Mouse (Mus musculus) MEL-GATA-1-ER (cell line): ENCODE results near the gene Agap2.
A peak's percentile ranks its signal among the peaks of the same experiment; 100 is the strongest.
"Not testable (repeated sequence)": the region's sequence is repeated elsewhere in the genome, so short reads cannot be mapped to it uniquely, and the experiment has no call there.

ENCODE experiments used
- DNase-seq: peaks from one replicate; pipeline ENCODE4 v3.0.0-alpha.2; 2012; ENCODE audit warnings: low read depth; ENCODE audit errors: extremely low read depth

Gene Agap2

DNA sequence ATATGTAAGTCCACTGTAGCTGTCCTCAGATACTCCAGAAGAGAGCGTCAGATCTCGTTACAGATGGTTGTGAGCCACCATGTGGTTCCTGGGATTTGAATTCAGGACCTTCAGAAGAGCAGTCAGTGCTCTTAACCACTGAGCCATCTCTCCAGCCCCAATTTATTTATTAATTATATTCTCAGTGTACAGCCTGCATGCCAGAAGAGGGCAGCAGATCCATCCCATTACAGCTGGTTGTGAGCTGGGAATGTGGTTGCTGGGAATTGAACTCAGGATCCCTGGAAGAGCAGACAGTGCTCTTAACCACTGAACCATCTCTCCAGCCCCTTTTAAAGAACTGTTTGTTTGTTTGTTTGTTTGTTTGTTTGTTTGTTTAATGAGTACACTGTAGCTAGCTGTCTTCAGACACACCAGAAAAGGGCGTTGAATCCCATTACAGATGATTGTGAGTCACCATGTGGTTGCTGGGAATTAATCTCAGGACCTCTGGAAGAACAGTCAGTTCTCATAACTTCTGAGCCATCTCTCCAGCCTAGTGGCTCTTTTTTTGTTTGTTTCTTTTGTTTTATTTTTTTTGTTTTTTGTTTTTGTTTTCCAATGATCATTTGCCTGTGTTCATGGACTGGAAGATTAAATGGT, 59.4 kb downstream of the Agap2 start:
- not testable (repeated sequence) for DNase-seq

DNA sequence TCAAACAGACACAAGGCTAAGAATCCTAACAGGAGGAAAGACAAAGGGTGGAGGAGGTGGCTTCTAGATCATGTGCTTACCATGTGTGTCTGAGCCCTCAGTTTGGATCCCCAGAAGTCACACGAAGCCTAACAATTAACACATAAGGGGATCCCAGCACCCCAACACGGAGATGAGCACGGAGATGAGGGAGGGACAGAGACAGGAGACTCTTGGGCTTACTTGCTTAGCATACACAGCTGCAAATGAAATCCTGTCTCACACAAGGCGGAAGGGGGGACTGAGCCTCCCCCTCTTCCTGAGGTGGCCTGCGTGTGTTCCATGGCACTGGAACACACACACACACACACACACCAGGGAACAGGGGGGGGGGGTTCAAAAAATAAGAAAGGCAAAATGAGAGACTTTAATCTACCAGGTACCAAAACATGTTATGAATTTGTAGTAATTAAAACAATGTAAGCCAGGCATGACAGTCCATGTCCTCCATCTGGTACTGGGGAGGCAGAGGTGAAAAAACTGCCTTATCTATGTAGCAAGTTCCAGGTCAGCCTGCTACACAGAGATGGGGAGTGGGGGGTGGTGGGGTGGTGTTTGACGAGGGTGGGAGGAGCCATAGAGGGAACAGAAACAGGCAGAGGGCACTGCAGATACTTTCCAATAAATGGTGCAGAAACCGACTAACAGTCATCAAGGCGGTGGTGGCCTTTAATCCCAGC, 60.2 kb downstream of the Agap2 start:
- peak; percentile 63 for DNase-seq

DNA sequence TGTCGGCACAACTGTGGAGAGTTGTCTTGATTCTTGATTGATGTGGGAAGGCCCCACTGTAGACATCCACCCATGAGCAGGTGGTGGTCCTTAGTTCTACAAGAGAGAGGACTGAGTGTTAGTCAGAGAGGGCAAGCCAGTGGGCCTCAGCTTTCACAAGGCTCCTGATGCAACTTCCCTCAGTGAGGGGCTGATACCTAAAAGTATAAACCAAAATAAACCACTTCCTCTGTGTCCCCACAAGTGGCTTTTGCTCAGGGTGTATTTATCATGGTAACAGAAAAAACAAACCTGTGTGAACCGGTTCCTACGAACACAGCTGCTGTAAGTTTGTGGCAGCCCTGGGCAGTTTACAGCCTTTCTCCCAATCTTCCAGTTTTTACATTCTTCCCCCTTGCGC, 61.4 kb downstream of the Agap2 start:
- peak; percentile 63 for DNase-seq

DNA sequence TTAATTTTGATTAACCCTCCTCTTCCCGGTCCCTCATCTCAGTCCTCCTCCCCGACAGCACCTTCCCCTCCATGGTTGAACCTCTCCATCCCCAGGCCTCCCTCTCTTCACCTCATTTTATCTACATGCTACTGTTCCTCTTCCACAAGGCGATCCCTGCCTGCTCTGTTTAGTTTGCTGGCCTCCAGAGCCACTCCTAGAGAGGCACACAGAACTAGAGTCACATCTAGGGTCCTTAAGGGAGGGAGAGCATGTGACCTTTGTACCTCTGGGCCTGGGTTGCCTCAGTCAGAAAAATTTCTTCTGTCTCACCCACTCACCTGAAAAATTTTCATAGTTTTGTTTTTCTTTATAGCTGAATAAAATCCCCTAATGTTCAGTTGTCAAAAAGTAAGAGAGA, 62.8 kb downstream of the Agap2 start:
- DNase-seq: no peak

DNA sequence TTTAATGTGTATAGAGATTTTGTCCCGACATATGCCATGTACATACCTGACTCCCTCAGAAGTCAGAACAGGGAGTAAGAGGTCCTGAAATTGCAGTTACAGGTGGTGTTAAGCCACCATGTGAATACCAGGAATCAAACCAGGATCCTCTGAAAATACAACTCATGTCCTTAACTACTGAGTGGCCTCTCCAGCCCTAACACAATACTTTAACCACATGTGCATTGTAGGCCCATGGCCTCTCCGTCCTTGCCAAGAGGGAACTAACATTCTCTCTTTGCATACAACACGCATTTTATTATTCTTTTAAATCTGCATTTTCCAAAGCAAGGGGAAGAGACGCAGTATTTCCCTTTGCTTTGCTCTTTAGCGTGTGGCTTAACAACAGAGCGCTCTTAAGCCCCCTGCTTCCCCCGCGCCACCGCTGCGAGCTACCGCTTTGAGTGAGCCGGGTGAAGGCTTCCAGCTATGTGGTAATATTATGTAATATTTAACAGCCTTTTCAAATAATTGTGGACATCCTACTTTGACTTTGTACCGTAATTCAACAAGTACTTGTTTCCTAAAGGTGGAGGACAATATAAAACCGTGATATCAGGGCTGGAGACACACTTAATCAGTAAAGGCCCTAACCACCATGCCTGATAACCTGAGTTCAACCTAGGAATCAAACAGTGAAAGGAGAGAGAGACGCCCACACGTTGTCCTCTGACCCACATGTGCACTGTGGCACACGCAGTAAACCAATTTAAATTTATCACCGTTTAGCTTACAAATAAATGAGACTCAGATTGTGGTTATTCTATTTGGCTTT, 63.5 kb downstream of the Agap2 start:
- no peak for DNase-seq

DNA sequence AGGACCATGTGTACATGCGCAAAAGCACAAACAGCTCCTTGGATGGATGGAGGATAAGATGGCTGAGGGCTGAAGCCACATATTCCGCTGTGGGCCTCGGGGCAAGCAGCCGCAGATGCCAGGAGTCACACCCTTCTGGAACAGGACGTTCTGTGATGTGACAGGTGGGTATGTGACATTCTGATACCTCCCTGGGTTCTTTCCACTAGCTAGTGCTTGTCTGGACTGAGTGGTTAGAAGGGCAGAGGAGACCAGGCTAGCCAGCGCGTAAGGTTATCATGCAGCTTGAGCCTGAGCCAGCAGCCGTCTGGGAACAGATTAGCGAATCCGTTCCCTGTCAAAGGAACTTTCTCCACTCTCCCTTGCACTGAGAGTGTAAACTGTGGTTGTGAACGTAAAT, 65.9 kb downstream of the Agap2 start:
- DNase-seq: no peak

- DNase-seq: no peak
Measured at GRCm38 (mm10) chr10:127141500-127141899, 66.4 kb downstream of the Agap2 start.
